Mouse (Mus musculus) frontal cortex, adult 2 months (tissue): ENCODE data around the gene Zswim3. TPM values are rescaled to one million over a fixed set of nuclear protein-coding genes. Genes with fewer than 3 reads are reported as not detected.

Source experiments
- DNase-seq, 2 experiments: peaks; one replicate each; pipeline ENCODE4 v3.0.0; 2022; ENCODE audit warnings: low spot score in 1 of 2; ENCODE audit errors: extremely low spot score in 1 of 2
- polyA plus RNA-seq: library from polyadenylated mRNA; depleted of rRNA; stranded (reverse); fragments of >200 nt; gene quantifications from 2 replicates; pipeline ENCODE4 v1.2.3, GENCODE M21; 2012; rRNA removed

Gene Zswim3
- polyA plus RNA-seq = 7.7 and 7.9 TPM in 2 replicates

- DNase-seq = peak; percentile 98 to 100
These were observed at the start of gene Zswim3, which contains the start of gene Acot8 for GRCm38 (mm10) chr2:164804533-164805331. TSS of gene Zswim3 (plus strand) at chr2:164805098. TSS of gene Acot8 (minus strand) at chr2:164804882.

GRCm38 (mm10) chr2:164757841-164758240, 47.1 kb upstream of the Zswim3 start:
- DNase-seq = no peak

GRCm38 (mm10) chr2:164758692-164759091, 46.2 kb upstream of the Zswim3 start:
- no peak for DNase-seq

- DNase-seq = no peak
These were observed 44.7 kb upstream of the Zswim3 start for GRCm38 (mm10) chr2:164760059-164760833.

GRCm38 (mm10) chr2:164761502-164761901, 43.4 kb upstream of the Zswim3 start:
- DNase-seq = no peak

- DNase-seq = no peak
These were observed 42.9 kb upstream of the Zswim3 start for GRCm38 (mm10) chr2:164761971-164762370.

GRCm38 (mm10) chr2:164762593-164762992, 42.3 kb upstream of the Zswim3 start:
- DNase-seq = no peak

- DNase-seq = peak; percentile 59 to 60
These were observed 39.1 kb upstream of the Zswim3 start for GRCm38 (mm10) chr2:164765841-164766240.

GRCm38 (mm10) chr2:164767812-164768540, 36.9 kb upstream of the Zswim3 start:
- DNase-seq = no peak

- peak; percentile 96 to 99 for DNase-seq
These were observed 35.5 kb upstream of the Zswim3 start, which contains the start of gene Ube2c for GRCm38 (mm10) chr2:164769258-164770037. TSS of gene Ube2c (plus strand) at chr2:164769898.

- DNase-seq = no peak
These were observed 34.6 kb upstream of the Zswim3 start for GRCm38 (mm10) chr2:164770279-164770678.

- no peak for DNase-seq
These were observed 33.8 kb upstream of the Zswim3 start for GRCm38 (mm10) chr2:164771123-164771522.

GRCm38 (mm10) chr2:164773229-164773988, 31.5 kb upstream of the Zswim3 start:
- DNase-seq = no peak

- DNase-seq = no peak
These were observed 30.9 kb upstream of the Zswim3 start for GRCm38 (mm10) chr2:164773989-164774364.

GRCm38 (mm10) chr2:164776130-164776529, 28.8 kb upstream of the Zswim3 start:
- DNase-seq = no peak

- DNase-seq = no peak
These were observed 28.1 kb upstream of the Zswim3 start for GRCm38 (mm10) chr2:164776801-164777200.

GRCm38 (mm10) chr2:164777246-164778014, 27.5 kb upstream of the Zswim3 start:
- no peak for DNase-seq

- DNase-seq = no peak
These were observed 26.9 kb upstream of the Zswim3 start for GRCm38 (mm10) chr2:164778015-164778287.

- DNase-seq = no peak
These were observed 26.1 kb upstream of the Zswim3 start for GRCm38 (mm10) chr2:164778809-164779208.
